ENCODE assay signal across 21 mouse cellular contexts in genomic region chr11:110731510-110731909, GRCm38 (mm10).
"Had no signal": no experiment of that assay in that cellular context is flagged by ENCODE, and none has a peak within 500 bp of the region (broad histone marks: within the 10 kb centered on the region; RNA-seq: fewer than 3 reads in every experiment).

No protein-coding gene starts in this region.

- DNase-seq: cerebellum, adult 8-10 months; cerebellum, adult 9-10 months; cerebellum, adult 9-11 months; cerebellum, postnatal 10 days; cerebellum, postnatal 14 days; cerebellum, postnatal 25 days; cerebellum, postnatal 36 days; embryo, embryonic 11 days; forebrain, postnatal 0 days; gastrocnemius, adult 2 months; gastrocnemius, postnatal 10 days; gastrocnemius, postnatal 14 days; gastrocnemius, postnatal 25 days; gastrocnemius, postnatal 36 days; heart, adult 11 months; heart, adult 18-20 months; heart, adult 2 months had no signal

- ATAC-seq: forebrain, embryonic 13.5 days; forebrain, embryonic 14.5 days; forebrain, embryonic 15.5 days; forebrain, embryonic 16.5 days; forebrain, postnatal 0 days had no signal
